Mouse (Mus musculus) liver, adult 2 months (tissue): ENCODE measurements at regions not wholly inside any gene's neighbourhood (a gene's known extent, or its start where the extent isn't known, plus 50 kb on each side); places are given as distances from the start of the nearest gene placed in this dataset.

ENCODE experiments used
- CTCF ChIP-seq: fragments of 200-500 bp; IDR thresholded peaks from 2 replicates; pipeline ENCODE4 v1.5.1; 2011; ENCODE audit warnings: low read depth, low read length, control low read depth
- POLR2A ChIP-seq: fragments of 200-500 bp; IDR thresholded peaks from 2 replicates; pipeline ENCODE4 v1.6.1; 2011; ENCODE audit warnings: low read length, control low read depth; ENCODE audit not compliant: insufficient read depth; ENCODE audit errors: extremely low read depth

GRCm38 (mm10) chr19:26504027-26504426, 100.8 kb upstream of the Smarca2 start:
- no peak for TF ChIP-seq CTCF
- no peak for TF ChIP-seq POLR2A
